Mouse (Mus musculus): ENCODE measurements around the gene Acad10. TPM values are rescaled to one million over a fixed set of nuclear protein-coding genes. Genes with fewer than 3 reads are reported as not detected.

Gene Acad10
- polyA plus RNA-seq, 1 experiment from 2014 or later = 2.5 TPM

DNA sequence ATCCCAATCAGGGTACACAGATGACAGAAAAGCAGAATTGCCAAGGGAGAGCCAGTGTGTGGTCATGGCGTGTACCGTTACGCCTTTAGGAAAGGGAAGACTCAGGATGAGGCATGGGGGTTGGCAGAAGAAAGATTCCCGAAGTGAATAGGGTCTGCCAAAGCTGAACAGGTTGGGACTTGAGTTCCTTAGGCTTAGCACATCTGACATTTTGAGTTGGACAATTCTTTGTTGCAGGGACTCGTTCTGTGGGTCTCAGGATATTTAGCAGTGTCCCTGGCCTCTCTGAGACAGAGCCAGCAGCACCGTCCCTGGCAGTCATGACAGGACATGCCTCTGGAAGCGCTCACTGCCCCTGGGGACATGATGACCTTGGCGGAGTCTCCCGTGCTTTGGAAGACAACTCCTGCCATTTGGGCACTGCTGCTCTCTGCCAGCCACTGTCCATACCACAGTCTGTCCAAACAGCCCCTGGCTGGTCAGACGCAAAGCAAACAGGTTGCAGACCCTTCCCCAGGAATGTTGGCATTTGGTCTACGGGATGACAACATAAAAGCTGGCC, 83.3 kb downstream of the Acad10 start:
- H3K4me1 ChIP-seq = no peaks in the 10 kb centered on the region
- WGBS (ENCODE audit: insufficient replicate concordance) = 82% methylated on average over 11 of the region's 11 CpGs
- H3K9me3 ChIP-seq (replicated peaks) = no peaks in the 10 kb centered on the region
- H3K27me3 ChIP-seq (replicated peaks) = no peaks in the 10 kb centered on the region
- no peak overlapping the region for H3K4me2 ChIP-seq
- H3K27ac ChIP-seq = no peak overlapping the region
- ATAC-seq = no peak
- peaks cover 85% of the 10 kb centered on the region for H3K36me3 ChIP-seq
- H3K9ac ChIP-seq = no peak overlapping the region
- H3K4me3 ChIP-seq = no peak overlapping the region

- 92% methylated on average over 11 of the region's 11 CpGs for WGBS (ENCODE audit: insufficient replicate concordance)
- peaks cover 96% of the 10 kb centered on the region for H3K36me3 ChIP-seq
- H3K27me3 ChIP-seq (replicated peaks) = no peaks in the 10 kb centered on the region
- H3K9ac ChIP-seq = no peak overlapping the region
- H3K27ac ChIP-seq = no peak overlapping the region
- no peaks in the 10 kb centered on the region for H3K4me1 ChIP-seq
- no peak for ATAC-seq
- H3K9me3 ChIP-seq (replicated peaks) = no peaks in the 10 kb centered on the region
- no peak overlapping the region for H3K4me3 ChIP-seq
- H3K4me2 ChIP-seq = no peak overlapping the region
Observed at GRCm38 (mm10) chr5:121575867-121576266, 84.4 kb downstream of the Acad10 start.

GRCm38 (mm10) chr5:121574145-121574544, 86.2 kb downstream of the Acad10 start:
- H3K9ac ChIP-seq = no peak overlapping the region
- ATAC-seq = no peak
- WGBS (ENCODE audit: insufficient replicate concordance) = 81% methylated on average over 13 of the region's 13 CpGs
- no peaks in the 10 kb centered on the region for H3K9me3 ChIP-seq (replicated peaks)
- no peaks in the 10 kb centered on the region for H3K27me3 ChIP-seq (replicated peaks)
- H3K36me3 ChIP-seq = peaks cover 94% of the 10 kb centered on the region
- H3K4me1 ChIP-seq = no peaks in the 10 kb centered on the region
- no peak overlapping the region for H3K27ac ChIP-seq
- H3K4me3 ChIP-seq = no peak overlapping the region
- no peak overlapping the region for H3K4me2 ChIP-seq

Other genes starting within 250 kb of the Acad10 start
- gene Tmem116, start 208.6 kb downstream of the Acad10 start, polyA plus RNA-seq (2016; fragmentation: Nextera tagmentation; extraction: Ambion mirVana) = 0.64 and 0.74 TPM in 2 replicates
- 103 TPM in 2 replicates for gene Erp29, start 208.0 kb downstream of the Acad10 start, polyA plus RNA-seq (2016; fragmentation: Nextera tagmentation; extraction: Ambion mirVana)
- not detected in 2 replicates for gene Adam1b, start 157.1 kb downstream of the Acad10 start, polyA plus RNA-seq (2016; fragmentation: Nextera tagmentation; extraction: Ambion mirVana)
- gene Adam1a, start 115.0 kb downstream of the Acad10 start, polyA plus RNA-seq (2016; fragmentation: Nextera tagmentation; extraction: Ambion mirVana) = 0.26 and 0.54 TPM in 2 replicates
- not detected in 2 replicates for gene Gm42878, start 115.0 kb downstream of the Acad10 start, polyA plus RNA-seq (2016; fragmentation: Nextera tagmentation; extraction: Ambion mirVana)
- gene Mapkapk5, start 114.6 kb downstream of the Acad10 start, polyA plus RNA-seq (2016; fragmentation: Nextera tagmentation; extraction: Ambion mirVana) = 33.6 and 35.8 TPM in 2 replicates
- 143 and 146 TPM in 2 replicates for gene Aldh2, start 66.7 kb downstream of the Acad10 start, polyA plus RNA-seq (2016; fragmentation: Nextera tagmentation; extraction: Ambion mirVana)
- 1.6 and 1.9 TPM in 2 replicates for gene Acad12, start 41.6 kb downstream of the Acad10 start, polyA plus RNA-seq (2016; fragmentation: Nextera tagmentation; extraction: Ambion mirVana)
- 35.1 and 36.6 TPM in 2 replicates for gene Brap, start within 50 bp of the Acad10 start, polyA plus RNA-seq (2016; fragmentation: Nextera tagmentation; extraction: Ambion mirVana)
- 40.5 and 40.8 TPM in 2 replicates for gene Atxn2, start 50.8 kb upstream of the Acad10 start, polyA plus RNA-seq (2016; fragmentation: Nextera tagmentation; extraction: Ambion mirVana)
- 13.0 TPM in 2 replicates for gene Sh2b3, start 177.1 kb upstream of the Acad10 start, polyA plus RNA-seq (2016; fragmentation: Nextera tagmentation; extraction: Ambion mirVana)
- gene Pheta1, start 188.5 kb upstream of the Acad10 start, polyA plus RNA-seq (2016; fragmentation: Nextera tagmentation; extraction: Ambion mirVana) = 6.6 and 7.3 TPM in 2 replicates